Mouse (Mus musculus) liver, embryonic 12.5 days (tissue): ENCODE results near the gene Atp6v1e1. TPM values are rescaled to one million over a fixed set of nuclear protein-coding genes. Genes with fewer than 3 reads are reported as not detected.

Experiments used
- ATAC-seq: fragments of 200-750 bp; cut with Nextera tagmentation; 2 replicates; pipeline ENCODE4 v1.8.0; 2017; ENCODE audit warnings: moderate number of reproducible peaks, mild to moderate bottlenecking, moderate library complexity
- H3K27ac ChIP-seq: fragments of 300-500 bp; sonication (generic); 2 replicates; pipeline ENCODE4 v1.5.1; 2016; ENCODE audit warnings: mild to moderate bottlenecking
- H3K27me3 ChIP-seq: fragments of 300-500 bp; sonication (generic); replicated peaks from 2 replicates; pipeline ENCODE4 v1.6.1; 2016; ENCODE audit warnings: mild to moderate bottlenecking, moderate library complexity
- H3K36me3 ChIP-seq: fragments of 300-500 bp; sonication (generic); 2 replicates; pipeline ENCODE4 v1.6.1; 2016; ENCODE audit warnings: mild to moderate bottlenecking, moderate library complexity
- H3K4me1 ChIP-seq: fragments of 300-500 bp; sonication (generic); 2 replicates; pipeline ENCODE4 v1.6.1; 2016
- H3K4me2 ChIP-seq: fragments of 300-500 bp; sonication (generic); 2 replicates; pipeline ENCODE4 v1.6.1; 2016; ENCODE audit warnings: mild to moderate bottlenecking, moderate library complexity
- H3K4me3 ChIP-seq: fragments of 300-500 bp; sonication (generic); 2 replicates; pipeline ENCODE4 v1.5.1; 2016; ENCODE audit warnings: mild to moderate bottlenecking, moderate library complexity
- H3K9ac ChIP-seq: fragments of 300-500 bp; sonication (generic); 2 replicates; pipeline ENCODE4 v1.6.1; 2016; ENCODE audit warnings: mild to moderate bottlenecking, moderate library complexity
- H3K9me3 ChIP-seq: fragments of 300-500 bp; sonication (generic); replicated peaks from 2 replicates; pipeline ENCODE4 v1.6.1; 2016; ENCODE audit warnings: mild to moderate bottlenecking, moderate library complexity
- WGBS: fragments of 180-500 bp; shearing (Covaris S2); methylation state at CpG from one replicate; pipeline ENCODE4 v1.1.7; 2016; ENCODE audit not compliant: insufficient replicate concordance; 5-methylcytosine and 5-hydroxymethylcytosine counted together
- microRNA-seq: library from miRNA; unstranded; fragments of <30 nt; microRNA quantifications from one replicate; pipeline ENCODE4, GENCODE M21; 2017
- polyA plus RNA-seq: library from polyadenylated mRNA; unstranded; fragments of >200 nt; fragmentation: Nextera tagmentation; extraction: Ambion mirVana; gene quantifications from 2 replicates; pipeline ENCODE4 v1.2.1, GENCODE M21; 2016

Gene Atp6v1e1
- polyA plus RNA-seq, 1 experiment from 2014 or later, result 151 TPM

GRCm38 (mm10) chr6:120746416-120746815, 76.2 kb downstream of the Atp6v1e1 start:
- H3K4me2 ChIP-seq, result no peak overlapping the region
- no peaks in the 10 kb centered on the region for H3K9me3 ChIP-seq
- H3K27ac ChIP-seq, result no peak overlapping the region
- no peak overlapping the region for H3K4me3 ChIP-seq
- H3K9ac ChIP-seq, result no peak overlapping the region
- no peaks in the 10 kb centered on the region for H3K4me1 ChIP-seq
- peaks cover 19% of the 10 kb centered on the region for H3K36me3 ChIP-seq
- H3K27me3 ChIP-seq, result no peaks in the 10 kb centered on the region
- ATAC-seq, result no peak
- 82% methylated on average over 2 of the region's 2 CpGs for WGBS

Small RNA genes within 50 kb of the gene (microRNA-seq; reads per million reads assigned to microRNA genes)
- not detected for gene Gm25193

Other genes starting within 250 kb of the Atp6v1e1 start
- gene Cecr2, start 156.4 kb downstream of the Atp6v1e1 start, polyA plus RNA-seq, result 8.8 and 10.4 TPM in 2 replicates
- 0.18 TPM in 1 of 2 replicates, not detected in the other for gene Slc25a18, start 49.2 kb downstream of the Atp6v1e1 start, polyA plus RNA-seq
- 50.3 and 50.6 TPM in 2 replicates for gene Bcl2l13, start 13.4 kb upstream of the Atp6v1e1 start, polyA plus RNA-seq
- 32.4 and 32.9 TPM in 2 replicates for gene Bid, start 94.1 kb upstream of the Atp6v1e1 start, polyA plus RNA-seq